Mouse (Mus musculus): ENCODE measurements around the gene Tatdn2. TPM values are rescaled to one million over a fixed set of nuclear protein-coding genes. Genes with fewer than 3 reads are reported as not detected.

The Tatdn2 gene
- polyA plus RNA-seq, 1 experiment from 2014 or later = 1.5 TPM

DNA sequence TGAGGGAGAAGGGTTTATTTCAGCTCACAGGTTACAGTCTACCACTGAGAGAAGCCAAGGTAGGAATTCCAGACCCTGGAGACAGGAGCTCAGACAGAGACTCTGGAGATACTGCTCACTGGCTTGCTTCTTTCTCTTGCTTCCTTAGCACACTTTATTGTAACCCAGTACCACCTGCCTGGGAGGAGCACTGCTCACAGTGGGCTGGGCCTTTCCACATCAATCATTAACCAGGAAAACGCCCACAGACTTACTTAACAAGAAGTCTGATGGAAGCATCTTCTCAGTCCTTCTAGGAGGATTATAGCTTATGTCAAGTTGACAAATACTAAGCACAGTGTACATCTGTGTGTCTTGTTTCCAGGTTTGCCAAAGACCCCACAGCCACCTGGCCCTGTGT is 17.9 kb downstream of the Tatdn2 start:
- Histone ChIP-seq H3K9me3 (ENCODE audit: control insufficient read depth, low read length) (no peaks in the 10 kb centered on the region), H3K27me3 (ENCODE audit: control insufficient read depth, insufficient read depth, low read length) (no peaks in the 10 kb centered on the region), H3K36me3 (ENCODE audit: control insufficient read depth, insufficient read depth, low read length) (peaks cover 4% of the 10 kb centered on the region; the same call in 1 of the 2 replicates), H3K4me2 (ENCODE audit: low read depth, low read length, severe bottlenecking) (no peak overlapping the region), H3K4me3 (ENCODE audit: low read depth, low read length) (no peak overlapping the region), H3K27ac (ENCODE audit: low read depth, low read length) (no peak overlapping the region), H3K9ac (ENCODE audit: low read length) (no peak overlapping the region), H3K4me1 (replicated peaks; ENCODE audit: control insufficient read depth, insufficient read depth, low read length) (no peaks in the 10 kb centered on the region)
- 91% methylated on average over 1 of the region's 1 CpGs for WGBS
- DNase-seq (ENCODE audit: low spot score) (no peak), ATAC-seq (replicated peaks; ENCODE audit: low FRiP score) (no peak)

GRCm38 (mm10) chr6:113717541-113717940 is 20.7 kb downstream of the Tatdn2 start:
- WGBS = 98% methylated on average over 3 of the region's 3 CpGs
- Histone ChIP-seq H3K4me2 (ENCODE audit: low read depth, low read length, severe bottlenecking) (no peak overlapping the region), H3K27ac (ENCODE audit: low read depth, low read length) (no peak overlapping the region), H3K4me1 (replicated peaks; ENCODE audit: control insufficient read depth, insufficient read depth, low read length) (no peaks in the 10 kb centered on the region), H3K9ac (ENCODE audit: low read length) (no peak overlapping the region), H3K36me3 (ENCODE audit: control insufficient read depth, insufficient read depth, low read length) (no peaks in the 10 kb centered on the region; the same call in 1 of the 2 replicates), H3K27me3 (ENCODE audit: control insufficient read depth, insufficient read depth, low read length) (no peaks in the 10 kb centered on the region), H3K9me3 (ENCODE audit: control insufficient read depth, low read length) (no peaks in the 10 kb centered on the region), H3K4me3 (ENCODE audit: low read depth, low read length) (no peak overlapping the region)
- DNase-seq (ENCODE audit: low spot score) (no peak), ATAC-seq (replicated peaks; ENCODE audit: low FRiP score) (no peak)

DNA sequence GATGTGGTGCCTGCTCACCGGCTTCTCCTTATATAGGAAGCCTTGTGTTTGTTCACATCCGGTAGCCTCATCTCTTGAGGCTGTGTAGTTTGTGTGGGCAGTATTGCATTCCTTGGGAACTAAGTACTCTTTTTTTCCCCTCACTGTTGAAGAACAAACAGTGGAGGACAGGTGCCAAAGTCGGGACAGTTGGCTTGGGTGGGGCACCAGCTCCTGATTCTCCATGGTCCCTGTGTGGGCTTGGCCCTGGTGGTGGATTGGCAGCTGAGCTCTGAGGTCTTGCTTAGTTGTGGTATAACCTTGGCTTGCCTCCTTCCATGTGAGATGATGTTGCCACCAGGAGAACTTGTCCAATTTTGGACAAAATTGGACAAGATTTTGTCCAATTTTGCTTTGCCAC is 23.0 kb downstream of the Tatdn2 start, which contains the start of gene Ghrl:
Gene Ghrl (minus strand): TSS at position 3 of the 400 bp plus-strand sequence.
- 98% methylated on average over 3 of the region's 3 CpGs for WGBS
- Histone ChIP-seq H3K27me3 (ENCODE audit: control insufficient read depth, insufficient read depth, low read length) (no peaks in the 10 kb centered on the region), H3K9me3 (ENCODE audit: control insufficient read depth, low read length) (no peaks in the 10 kb centered on the region), H3K4me2 (ENCODE audit: low read depth, low read length, severe bottlenecking) (no peak within 1 kb of the TSS), H3K36me3 (ENCODE audit: control insufficient read depth, insufficient read depth, low read length) (no peaks in the 10 kb centered on the region), H3K9ac (ENCODE audit: low read length) (no peak within 1 kb of the TSS), H3K4me1 (replicated peaks; ENCODE audit: control insufficient read depth, insufficient read depth, low read length) (no peaks in the 10 kb centered on the region), H3K27ac (ENCODE audit: low read depth, low read length) (no peak within 1 kb of the TSS), H3K4me3 (ENCODE audit: low read depth, low read length) (no peak within 1 kb of the TSS)
- DNase-seq (ENCODE audit: low spot score) = no peak
- ATAC-seq (replicated peaks; ENCODE audit: low FRiP score) = no peak

GRCm38 (mm10) chr6:113721061-113721460 is 24.2 kb downstream of the Tatdn2 start:
- Histone ChIP-seq H3K36me3 (ENCODE audit: control insufficient read depth, insufficient read depth, low read length) (no peaks in the 10 kb centered on the region), H3K9me3 (ENCODE audit: control insufficient read depth, low read length) (no peaks in the 10 kb centered on the region), H3K4me3 (ENCODE audit: low read depth, low read length) (no peak overlapping the region), H3K27me3 (ENCODE audit: control insufficient read depth, insufficient read depth, low read length) (no peaks in the 10 kb centered on the region), H3K27ac (ENCODE audit: low read depth, low read length) (no peak overlapping the region), H3K4me2 (ENCODE audit: low read depth, low read length, severe bottlenecking) (no peak overlapping the region), H3K4me1 (replicated peaks; ENCODE audit: control insufficient read depth, insufficient read depth, low read length) (no peaks in the 10 kb centered on the region), H3K9ac (ENCODE audit: low read length) (no peak overlapping the region)
- ATAC-seq (replicated peaks; ENCODE audit: low FRiP score) (no peak), DNase-seq (ENCODE audit: low spot score) (no peak)
- WGBS = 93% methylated on average over 4 of the region's 4 CpGs

- no peak overlapping the region for H3K4me3 ChIP-seq (ENCODE audit: low read depth, low read length)
- ATAC-seq (replicated peaks; ENCODE audit: low FRiP score) = no peak
- no peak overlapping the region for H3K27ac ChIP-seq (ENCODE audit: low read depth, low read length)
- no peaks in the 10 kb centered on the region for H3K27me3 ChIP-seq (ENCODE audit: control insufficient read depth, insufficient read depth, low read length)
- peaks cover 8% of the 10 kb centered on the region for H3K36me3 ChIP-seq (ENCODE audit: control insufficient read depth, insufficient read depth, low read length)
- H3K9me3 ChIP-seq (ENCODE audit: control insufficient read depth, low read length) = no peaks in the 10 kb centered on the region
- no peak for DNase-seq (ENCODE audit: low spot score)
- H3K9ac ChIP-seq (ENCODE audit: low read length) = no peak overlapping the region
- 91% methylated on average over 7 of the region's 7 CpGs for WGBS
- H3K4me2 ChIP-seq (ENCODE audit: low read depth, low read length, severe bottlenecking) = no peak overlapping the region
- no peaks in the 10 kb centered on the region for H3K4me1 ChIP-seq (replicated peaks; ENCODE audit: control insufficient read depth, insufficient read depth, low read length)
Measured at GRCm38 (mm10) chr6:113728181-113728580, 31.3 kb downstream of the Tatdn2 start.

DNA sequence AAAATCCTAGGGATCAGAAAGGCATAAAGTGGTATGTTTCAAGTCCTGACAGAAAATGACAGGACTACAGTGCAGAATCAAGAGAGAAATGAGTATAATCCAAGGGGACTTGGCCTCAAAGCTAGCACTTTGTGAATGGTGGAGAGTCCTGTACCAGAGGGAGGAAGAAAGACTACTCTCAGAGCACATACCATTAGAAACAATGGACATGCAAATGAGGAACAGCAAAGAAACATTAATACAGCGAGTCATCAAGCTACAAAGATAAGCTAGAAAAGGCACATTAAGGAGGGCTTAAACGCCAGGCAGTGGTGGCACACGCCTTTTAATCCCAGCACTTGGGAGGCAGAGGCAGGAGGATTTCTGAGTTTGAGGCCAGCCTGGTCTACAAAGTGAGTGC is 34.4 kb downstream of the Tatdn2 start:
- H3K27ac ChIP-seq (ENCODE audit: low read depth, low read length) = no peak overlapping the region
- no peaks in the 10 kb centered on the region for H3K4me1 ChIP-seq (replicated peaks; ENCODE audit: control insufficient read depth, insufficient read depth, low read length)
- no peak overlapping the region for H3K4me3 ChIP-seq (ENCODE audit: low read depth, low read length)
- peaks cover 8% of the 10 kb centered on the region for H3K36me3 ChIP-seq (ENCODE audit: control insufficient read depth, insufficient read depth, low read length)
- no peak overlapping the region for H3K4me2 ChIP-seq (ENCODE audit: low read depth, low read length, severe bottlenecking)
- H3K9me3 ChIP-seq (ENCODE audit: control insufficient read depth, low read length) = no peaks in the 10 kb centered on the region
- H3K9ac ChIP-seq (ENCODE audit: low read length) = no peak overlapping the region
- 96% methylated on average over 3 of the region's 3 CpGs for WGBS
- no peaks in the 10 kb centered on the region for H3K27me3 ChIP-seq (ENCODE audit: control insufficient read depth, insufficient read depth, low read length)
- ATAC-seq (replicated peaks; ENCODE audit: low FRiP score) (no peak), DNase-seq (ENCODE audit: low spot score) (no peak)

DNA sequence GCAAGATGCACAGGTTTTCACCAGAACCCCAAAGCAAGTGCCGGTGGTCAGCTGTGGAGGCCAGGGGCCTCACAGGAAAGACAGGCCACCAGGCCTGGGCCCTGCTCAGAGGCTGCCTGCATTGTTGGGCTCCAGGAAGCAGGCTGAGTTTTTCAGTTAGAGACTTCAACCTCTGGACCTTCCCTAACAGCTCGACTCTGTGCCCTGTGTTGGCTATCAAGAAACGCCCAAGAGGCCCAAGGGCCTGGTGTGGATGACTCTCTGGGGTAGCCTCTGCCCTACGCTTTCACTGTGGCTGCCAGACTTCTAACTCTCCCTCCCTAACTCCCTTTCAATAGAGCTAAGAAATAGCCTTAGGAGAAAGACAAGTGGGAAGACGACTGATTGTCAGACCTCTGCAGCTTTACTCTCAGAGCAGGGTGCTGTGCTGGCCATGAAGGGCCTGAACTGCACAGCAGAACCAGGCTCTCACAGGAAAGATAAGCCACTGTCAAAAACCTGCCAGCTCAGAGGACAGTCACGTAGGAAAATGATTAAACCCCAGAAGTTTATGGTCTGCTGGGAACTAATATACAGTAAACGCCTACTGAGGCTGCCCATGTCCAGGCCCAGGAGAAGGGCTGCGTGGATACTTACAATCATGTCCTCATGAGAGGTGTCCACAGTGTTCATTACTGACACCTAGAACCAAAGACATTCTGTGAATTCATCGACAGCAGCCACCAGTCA is 40.6 kb downstream of the Tatdn2 start:
- H3K27ac ChIP-seq (ENCODE audit: low read depth, low read length) = no peak overlapping the region
- no peaks in the 10 kb centered on the region for H3K9me3 ChIP-seq (ENCODE audit: control insufficient read depth, low read length)
- no peak overlapping the region for H3K9ac ChIP-seq (ENCODE audit: low read length)
- no peaks in the 10 kb centered on the region; the same call in 1 of the 2 replicates for H3K36me3 ChIP-seq (ENCODE audit: control insufficient read depth, insufficient read depth, low read length)
- 89% methylated on average over 9 of the region's 9 CpGs for WGBS
- no peak overlapping the region for H3K4me3 ChIP-seq (ENCODE audit: low read depth, low read length)
- H3K4me1 ChIP-seq (replicated peaks; ENCODE audit: control insufficient read depth, insufficient read depth, low read length) = no peaks in the 10 kb centered on the region; the same call in 1 of the 2 replicates
- ATAC-seq (replicated peaks; ENCODE audit: low FRiP score) (no peak), DNase-seq (ENCODE audit: low spot score) (no peak)
- no peak overlapping the region for H3K4me2 ChIP-seq (ENCODE audit: low read depth, low read length, severe bottlenecking)
- H3K27me3 ChIP-seq (ENCODE audit: control insufficient read depth, insufficient read depth, low read length) = no peaks in the 10 kb centered on the region

DNA sequence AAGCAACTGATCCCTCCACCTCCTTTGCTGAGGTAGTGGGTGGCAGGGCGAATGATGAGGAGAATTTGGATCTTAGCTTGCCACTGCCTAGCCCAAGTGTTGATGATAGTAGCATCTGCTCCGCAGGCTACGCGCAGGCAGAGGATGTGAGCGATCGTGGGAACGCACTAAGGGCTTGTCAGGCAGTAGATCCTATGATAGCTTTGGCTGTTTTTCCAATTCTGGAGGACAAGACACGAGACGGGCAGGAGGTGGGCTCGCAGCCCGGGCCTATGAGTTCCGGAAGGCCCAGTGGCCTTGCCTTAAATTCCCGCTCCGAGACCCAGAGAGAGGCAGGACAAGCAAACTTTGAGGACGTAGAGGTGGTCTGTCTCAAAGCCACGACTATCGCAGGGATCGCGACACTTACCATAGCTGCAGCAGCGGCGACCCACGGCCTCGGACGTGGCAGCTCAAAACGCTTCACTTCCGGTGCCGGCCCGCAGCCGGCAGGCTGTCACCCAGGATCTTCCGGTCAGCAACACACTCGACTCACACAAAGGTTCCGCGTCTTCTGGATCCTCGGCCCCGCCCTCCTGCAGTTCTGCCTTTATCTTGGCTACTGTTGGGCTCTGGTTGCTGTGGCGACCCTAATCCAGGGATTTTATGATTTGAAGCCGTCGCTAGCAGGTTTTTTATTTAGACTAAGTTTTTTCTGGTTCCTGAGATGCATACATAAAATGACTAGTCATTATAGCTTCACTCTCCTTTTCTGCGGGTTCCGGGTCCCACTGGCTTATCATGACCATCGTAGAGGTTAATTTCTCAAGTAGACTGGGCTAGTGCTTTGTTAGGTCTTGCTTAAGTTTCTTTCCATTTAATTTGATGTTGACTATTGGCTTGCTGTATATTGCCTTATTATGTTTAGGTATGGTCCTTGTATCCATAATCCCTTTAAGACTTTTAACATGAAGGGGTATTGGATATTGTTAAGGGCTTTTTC is 43.7 kb downstream of the Tatdn2 start, which contains the start of gene Sec13:
Gene Sec13 (minus strand): TSS at position 508 of the 982 bp plus-strand sequence.
- ATAC-seq (replicated peaks; ENCODE audit: low FRiP score) (peak; percentile 90), DNase-seq (ENCODE audit: low spot score) (peak; percentile 93)
- Histone ChIP-seq H3K36me3 (ENCODE audit: control insufficient read depth, insufficient read depth, low read length) (no peaks in the 10 kb centered on the region; the same call in 1 of the 2 replicates), H3K27me3 (ENCODE audit: control insufficient read depth, insufficient read depth, low read length) (no peaks in the 10 kb centered on the region), H3K27ac (ENCODE audit: low read depth, low read length) (no peak within 1 kb of the TSS), H3K9ac (ENCODE audit: low read length) (peak within 1 kb of the TSS; percentile 90), H3K4me3 (ENCODE audit: low read depth, low read length) (peak within 1 kb of the TSS; percentile 75), H3K9me3 (ENCODE audit: control insufficient read depth, low read length) (no peaks in the 10 kb centered on the region), H3K4me2 (ENCODE audit: low read depth, low read length, severe bottlenecking) (peak within 1 kb of the TSS; percentile 69), H3K4me1 (replicated peaks; ENCODE audit: control insufficient read depth, insufficient read depth, low read length) (no peaks in the 10 kb centered on the region; the same call in 1 of the 2 replicates)
- WGBS = 7% methylated on average over 41 of the region's 41 CpGs
